Mouse (Mus musculus) liver, postnatal 0 days (tissue): ENCODE measurements at regions not wholly inside any gene's neighbourhood (a gene's known extent, or its start where the extent isn't known, plus 50 kb on each side); places are given as distances from the start of the nearest gene placed in this dataset.

Experiments
- CTCF ChIP-seq: sonication (generic); IDR thresholded peaks from 2 replicates; pipeline ENCODE4 v1.5.1; 2016; ENCODE audit warnings: antibody characterized with exemption, low read depth
- EP300 ChIP-seq: IDR thresholded peaks from 2 replicates; pipeline ENCODE4 v1.6.1; 2016; ENCODE audit warnings: antibody characterized with exemption, low read depth, mild to moderate bottlenecking

DNA sequence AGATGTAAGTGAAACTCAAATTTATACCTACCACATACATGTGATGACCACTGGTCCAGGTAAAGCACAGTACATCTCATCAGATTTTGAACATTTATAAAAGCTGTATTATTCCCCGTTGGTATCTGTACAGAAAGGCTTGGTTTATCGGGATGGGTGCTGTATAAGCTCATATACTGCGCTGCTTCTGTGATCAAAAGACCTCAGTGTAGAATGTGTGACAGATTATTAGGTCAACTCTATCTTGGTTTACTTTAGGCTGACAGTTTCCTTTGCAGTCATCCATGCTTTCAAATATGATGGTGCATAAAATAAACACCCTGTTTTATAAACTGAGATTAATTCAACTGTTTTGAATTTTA lies 185.8 kb upstream of the Emcn start:
- TF ChIP-seq CTCF (no peak), EP300 (no peak)
